Mouse (Mus musculus) brain, embryonic 14.5 days (tissue): ENCODE results near the gene Tnrc18.

Experiments used
- CTCF ChIP-seq: fragments of 200-500 bp; IDR thresholded peaks from 2 replicates; pipeline ENCODE4 v1.5.1; 2012; ENCODE audit warnings: inconsistent platforms, mild to moderate bottlenecking, moderate library complexity, borderline replicate concordance; ENCODE audit not compliant: insufficient read depth, insufficient read length; ENCODE audit errors: extremely low read depth
- POLR2A ChIP-seq: fragments of 200-500 bp; IDR thresholded peaks from 2 replicates; pipeline ENCODE4 v1.6.1; 2012; ENCODE audit warnings: mild to moderate bottlenecking, inconsistent platforms, borderline replicate concordance; ENCODE audit not compliant: poor library complexity, insufficient read depth, insufficient read length, severe bottlenecking; ENCODE audit errors: extremely low read depth

- TF ChIP-seq CTCF: no peak
- TF ChIP-seq POLR2A: no peak
Observed at GRCm38 (mm10) chr5:142739941-142740340, 77.5 kb downstream of the Tnrc18 start.
